Mouse (Mus musculus): ENCODE results near the gene Stk11. TPM values are rescaled to one million over a fixed set of nuclear protein-coding genes. Genes with fewer than 3 reads are reported as not detected.

Stk11 gene
- polyA plus RNA-seq, 1 experiment from 2014 or later, result 15.4 TPM

DNA sequence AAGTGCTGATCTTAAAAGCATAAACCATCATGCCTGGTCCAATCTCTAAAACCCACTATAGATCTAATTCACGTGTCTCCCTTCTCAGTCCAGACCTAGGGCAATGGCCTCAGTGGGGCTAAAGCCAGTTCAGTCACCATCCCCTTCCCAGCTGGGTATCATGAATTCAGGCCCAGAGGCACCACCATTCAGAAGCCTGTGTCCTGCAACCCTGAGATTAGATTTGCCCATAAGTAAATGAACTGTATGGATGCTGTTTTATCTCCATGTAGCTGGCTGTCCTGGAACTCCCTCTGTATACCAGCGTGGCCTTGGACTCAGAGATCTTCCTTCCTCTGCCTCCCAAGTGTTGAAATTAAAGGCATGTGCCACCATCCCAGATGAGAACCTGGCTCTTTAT lies 12.6 kb upstream of the Stk11 start:
- H3K4me2 ChIP-seq (ENCODE audit: low read length), result peak overlapping the region; percentile 86
- WGBS, result 81% methylated on average over 2 of the region's 2 CpGs
- H3K9ac ChIP-seq (ENCODE audit: low read depth, low read length), result no peak overlapping the region
- no peaks in the 10 kb centered on the region for H3K9me3 ChIP-seq (replicated peaks; ENCODE audit: control insufficient read depth, low read length, poor library complexity, severe bottlenecking)
- peaks cover 11% of the 10 kb centered on the region for H3K4me1 ChIP-seq (ENCODE audit: control insufficient read depth, insufficient read depth, low read length)
- H3K36me3 ChIP-seq (ENCODE audit: control insufficient read depth, insufficient read depth, low read length), result no peaks in the 10 kb centered on the region
- no peak overlapping the region for H3K4me3 ChIP-seq (ENCODE audit: low read depth, low read length)
- H3K27me3 ChIP-seq (ENCODE audit: control insufficient read depth, insufficient read depth, low read depth, low read length), result no peaks in the 10 kb centered on the region
- peak overlapping the region; percentile 47 for H3K27ac ChIP-seq (ENCODE audit: low read length)
- ATAC-seq, result 0 out of 2 replicates have a peak, but pooled peaks have one; percentile 12

DNA sequence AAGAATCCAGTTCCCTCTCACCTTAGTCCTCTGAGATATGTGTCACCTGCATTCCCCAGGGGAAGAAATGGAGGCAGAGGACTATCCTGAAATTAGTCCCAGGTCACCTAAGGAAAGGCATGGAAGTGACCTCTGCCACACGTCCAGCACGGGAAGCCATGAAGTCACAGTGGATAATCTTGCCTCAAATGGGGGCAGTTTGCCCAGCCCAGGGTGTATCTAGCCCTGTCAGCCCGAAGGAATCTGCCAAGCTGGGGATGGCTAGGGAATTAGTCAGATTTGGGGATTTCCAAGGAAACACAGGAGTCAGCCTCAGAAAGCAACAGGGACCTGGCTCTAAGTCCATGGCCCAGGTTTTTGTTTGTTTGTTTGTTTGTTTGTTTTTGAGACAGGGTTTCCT lies 11.4 kb upstream of the Stk11 start:
- no peak for ATAC-seq
- Histone ChIP-seq H3K9ac (ENCODE audit: low read depth, low read length) (no peak overlapping the region), H3K27ac (ENCODE audit: low read length) (no peak overlapping the region), H3K4me1 (ENCODE audit: control insufficient read depth, insufficient read depth, low read length) (peaks cover 11% of the 10 kb centered on the region), H3K4me2 (ENCODE audit: low read length) (no peak overlapping the region), H3K4me3 (ENCODE audit: low read depth, low read length) (no peak overlapping the region), H3K27me3 (ENCODE audit: control insufficient read depth, insufficient read depth, low read depth, low read length) (no peaks in the 10 kb centered on the region), H3K36me3 (ENCODE audit: control insufficient read depth, insufficient read depth, low read length) (no peaks in the 10 kb centered on the region), H3K9me3 (replicated peaks; ENCODE audit: control insufficient read depth, low read length, poor library complexity, severe bottlenecking) (no peaks in the 10 kb centered on the region)
- 86% methylated on average over 3 of the region's 3 CpGs for WGBS

DNA sequence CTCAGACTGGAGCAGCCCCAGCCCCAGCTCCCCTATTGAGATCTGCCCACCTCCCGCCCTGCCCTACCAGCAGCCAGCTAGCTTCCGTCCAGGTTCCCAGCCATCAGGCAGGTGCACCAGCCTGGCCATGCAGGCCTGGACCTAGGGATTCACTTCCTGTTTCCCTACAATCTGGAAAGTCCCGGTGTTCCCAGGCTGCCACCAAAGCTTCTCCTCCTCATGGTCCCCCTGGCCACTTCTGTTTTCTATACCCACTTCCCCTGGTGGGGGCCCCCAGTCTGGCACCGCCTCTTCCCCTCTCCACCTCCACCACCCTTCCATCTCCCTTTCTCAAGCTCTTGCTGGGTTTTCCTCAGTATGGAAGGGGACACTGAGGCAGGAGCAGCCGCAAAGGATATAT lies 10.1 kb upstream of the Stk11 start, which contains the start of gene Sbno2:
TSS of gene Sbno2 (minus strand) at position 112 of the 400 bp plus-strand sequence.
- Histone ChIP-seq H3K4me1 (ENCODE audit: control insufficient read depth, insufficient read depth, low read length) (peaks cover 11% of the 10 kb centered on the region), H3K9me3 (replicated peaks; ENCODE audit: control insufficient read depth, low read length, poor library complexity, severe bottlenecking) (no peaks in the 10 kb centered on the region), H3K27ac (ENCODE audit: low read length) (no peak within 1 kb of the TSS), H3K9ac (ENCODE audit: low read depth, low read length) (no peak within 1 kb of the TSS), H3K4me3 (ENCODE audit: low read depth, low read length) (no peak within 1 kb of the TSS), H3K27me3 (ENCODE audit: control insufficient read depth, insufficient read depth, low read depth, low read length) (no peaks in the 10 kb centered on the region), H3K36me3 (ENCODE audit: control insufficient read depth, insufficient read depth, low read length) (no peaks in the 10 kb centered on the region), H3K4me2 (ENCODE audit: low read length) (no peak within 1 kb of the TSS)
- WGBS, result 76% methylated on average over 5 of the region's 5 CpGs
- no peak for ATAC-seq

DNA sequence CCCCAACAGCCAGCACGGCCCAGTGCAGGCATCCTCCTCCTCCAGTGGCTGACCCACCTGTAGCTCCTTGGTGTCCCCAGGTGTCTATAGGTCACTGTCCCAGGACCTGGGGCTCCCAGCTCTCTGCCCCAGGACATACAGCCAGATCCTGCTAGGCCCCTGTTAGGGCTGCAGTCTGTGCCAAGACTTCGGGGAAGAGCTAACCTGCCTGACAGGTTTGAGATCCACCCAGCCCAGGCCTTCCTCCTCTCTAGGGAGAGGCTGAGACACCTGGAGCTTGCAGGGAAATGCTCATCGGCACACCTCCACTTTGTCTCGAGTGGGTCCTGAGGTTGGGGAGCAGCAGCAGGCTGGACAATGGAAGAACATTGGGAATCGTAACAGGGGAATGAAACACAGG lies 9.7 kb upstream of the Stk11 start:
- Histone ChIP-seq H3K36me3 (ENCODE audit: control insufficient read depth, insufficient read depth, low read length) (no peaks in the 10 kb centered on the region), H3K4me1 (ENCODE audit: control insufficient read depth, insufficient read depth, low read length) (peaks cover 10% of the 10 kb centered on the region), H3K4me3 (ENCODE audit: low read depth, low read length) (no peak overlapping the region), H3K27me3 (ENCODE audit: control insufficient read depth, insufficient read depth, low read depth, low read length) (no peaks in the 10 kb centered on the region), H3K9me3 (replicated peaks; ENCODE audit: control insufficient read depth, low read length, poor library complexity, severe bottlenecking) (no peaks in the 10 kb centered on the region), H3K4me2 (ENCODE audit: low read length) (no peak overlapping the region), H3K27ac (ENCODE audit: low read length) (no peak overlapping the region), H3K9ac (ENCODE audit: low read depth, low read length) (no peak overlapping the region)
- no peak for ATAC-seq
- 75% methylated on average over 5 of the region's 5 CpGs for WGBS

DNA sequence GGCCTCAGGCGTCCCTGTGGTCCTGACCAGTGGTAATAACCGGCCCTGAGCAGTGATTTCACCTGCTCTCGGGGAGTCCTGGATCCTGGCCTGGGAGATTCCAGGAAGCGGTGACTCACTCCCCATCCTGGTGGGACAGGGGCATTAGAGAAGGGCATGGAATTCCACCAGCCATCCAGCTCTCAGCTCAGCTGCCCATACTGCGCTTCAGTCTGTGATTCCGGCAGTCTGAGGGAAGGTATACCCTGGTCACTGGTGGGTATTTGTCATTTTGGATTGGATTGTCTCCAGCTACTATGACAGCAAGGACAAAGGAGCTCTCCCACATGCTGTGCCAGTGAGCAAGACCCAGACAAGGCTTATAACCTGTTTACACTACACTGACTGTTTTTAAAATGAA lies 7.9 kb upstream of the Stk11 start:
- H3K4me1 ChIP-seq (ENCODE audit: control insufficient read depth, insufficient read depth, low read length), result no peaks in the 10 kb centered on the region
- H3K4me3 ChIP-seq (ENCODE audit: low read depth, low read length), result no peak overlapping the region
- H3K36me3 ChIP-seq (ENCODE audit: control insufficient read depth, insufficient read depth, low read length), result no peaks in the 10 kb centered on the region
- no peak overlapping the region for H3K27ac ChIP-seq (ENCODE audit: low read length)
- no peak for ATAC-seq
- no peak overlapping the region for H3K4me2 ChIP-seq (ENCODE audit: low read length)
- WGBS, result 60% methylated on average over 6 of the region's 6 CpGs
- H3K9ac ChIP-seq (ENCODE audit: low read depth, low read length), result no peak overlapping the region
- H3K9me3 ChIP-seq (replicated peaks; ENCODE audit: control insufficient read depth, low read length, poor library complexity, severe bottlenecking), result no peaks in the 10 kb centered on the region
- H3K27me3 ChIP-seq (ENCODE audit: control insufficient read depth, insufficient read depth, low read depth, low read length), result no peaks in the 10 kb centered on the region

DNA sequence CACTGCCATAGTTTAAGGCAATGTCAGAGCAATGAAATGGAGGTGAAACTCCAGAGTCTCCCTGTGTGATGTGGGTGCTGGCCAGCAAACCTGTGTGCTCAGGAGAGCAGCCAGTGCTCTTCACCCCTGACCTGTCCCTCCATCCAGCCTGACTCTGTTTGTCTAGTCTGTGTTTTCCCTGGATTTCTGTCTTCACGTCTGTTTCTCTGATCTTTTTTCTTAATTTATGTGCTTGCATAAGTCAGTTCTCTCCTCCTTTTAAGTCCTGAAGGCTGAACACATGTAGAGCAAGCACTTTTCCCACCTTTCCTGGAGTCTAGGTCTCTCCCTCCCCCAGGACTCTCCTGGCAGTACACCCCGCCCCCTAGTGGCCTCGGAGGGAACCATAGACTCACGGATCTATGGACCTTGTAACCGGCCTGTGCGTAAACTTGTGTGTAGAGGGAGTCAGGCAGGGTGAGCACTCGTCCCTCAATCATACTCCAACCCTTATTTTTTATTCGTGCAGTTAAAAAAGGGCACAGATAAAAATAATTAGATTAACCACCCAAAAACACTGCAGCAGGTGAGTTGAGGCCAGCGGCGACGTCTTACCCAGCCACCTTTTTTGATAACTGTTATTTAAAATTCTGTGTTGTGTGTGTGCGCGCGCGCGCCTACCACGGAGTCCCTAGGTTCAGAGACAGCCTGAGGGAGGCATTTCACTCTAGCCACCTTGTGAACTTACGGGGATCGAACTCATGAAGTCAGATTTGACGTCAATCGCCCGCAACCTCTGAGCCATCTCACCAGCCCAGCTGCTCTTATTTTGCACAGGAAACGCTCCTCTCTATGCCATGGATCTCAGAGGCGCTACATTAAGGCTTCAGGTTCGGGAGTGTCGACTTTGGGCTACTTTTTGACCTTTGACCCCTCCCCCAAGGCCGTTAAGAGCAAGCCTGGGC lies 990 bp upstream of the Stk11 start:
- no peaks in the 10 kb centered on the region for H3K9me3 ChIP-seq (replicated peaks; ENCODE audit: control insufficient read depth, low read length, poor library complexity, severe bottlenecking)
- peak; percentile 39 for ATAC-seq
- peak overlapping the region; percentile 70 for H3K4me2 ChIP-seq (ENCODE audit: low read length)
- H3K9ac ChIP-seq (ENCODE audit: low read depth, low read length), result peak overlapping the region; percentile 49
- H3K4me3 ChIP-seq (ENCODE audit: low read depth, low read length), result peak overlapping the region; percentile 93
- peak overlapping the region; percentile 74 for H3K27ac ChIP-seq (ENCODE audit: low read length)
- WGBS, result 3% methylated on average over 27 of the region's 27 CpGs
- H3K4me1 ChIP-seq (ENCODE audit: control insufficient read depth, insufficient read depth, low read length), result peaks cover 34% of the 10 kb centered on the region
- H3K27me3 ChIP-seq (ENCODE audit: control insufficient read depth, insufficient read depth, low read depth, low read length), result no peaks in the 10 kb centered on the region
- H3K36me3 ChIP-seq (ENCODE audit: control insufficient read depth, insufficient read depth, low read length), result no peaks in the 10 kb centered on the region

DNA sequence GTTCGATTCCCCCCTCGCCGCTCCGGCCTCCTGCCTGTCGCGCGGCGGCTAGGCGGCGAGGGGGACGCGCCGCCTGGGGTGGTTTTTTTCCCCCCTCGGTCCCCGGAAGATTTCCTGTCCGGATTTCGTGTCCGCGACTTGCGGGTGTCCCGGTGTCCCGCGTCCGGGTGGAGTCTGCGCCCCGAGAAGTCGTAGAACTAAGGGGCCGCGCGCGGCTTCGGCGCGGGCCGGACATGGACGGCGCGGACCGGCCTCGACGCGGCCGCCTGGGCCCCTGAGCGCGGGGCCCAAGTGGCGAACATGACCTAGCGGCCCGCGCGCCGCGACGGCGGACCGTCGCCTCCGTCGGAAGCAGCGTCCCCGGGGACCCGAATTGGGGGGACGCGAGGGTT lies 337 bp downstream of the Stk11 start:
- Histone ChIP-seq H3K36me3 (ENCODE audit: control insufficient read depth, insufficient read depth, low read length) (0 out of 2 replicates have a peak, but pooled peaks cover 2% of the 10 kb centered on the region), H3K4me1 (ENCODE audit: control insufficient read depth, insufficient read depth, low read length) (peaks cover 34% of the 10 kb centered on the region), H3K4me2 (ENCODE audit: low read length) (peak overlapping the region; percentile 98), H3K9ac (ENCODE audit: low read depth, low read length) (peak overlapping the region; percentile 89), H3K9me3 (replicated peaks; ENCODE audit: control insufficient read depth, low read length, poor library complexity, severe bottlenecking) (no peaks in the 10 kb centered on the region), H3K4me3 (ENCODE audit: low read depth, low read length) (peak overlapping the region; percentile 93), H3K27ac (ENCODE audit: low read length) (peak overlapping the region; percentile 83), H3K27me3 (ENCODE audit: control insufficient read depth, insufficient read depth, low read depth, low read length) (no peaks in the 10 kb centered on the region)
- ATAC-seq, result 0 out of 2 replicates have a peak, but pooled peaks have one; percentile 9
- WGBS, result under 1% methylated on average over 63 of the region's 63 CpGs

DNA sequence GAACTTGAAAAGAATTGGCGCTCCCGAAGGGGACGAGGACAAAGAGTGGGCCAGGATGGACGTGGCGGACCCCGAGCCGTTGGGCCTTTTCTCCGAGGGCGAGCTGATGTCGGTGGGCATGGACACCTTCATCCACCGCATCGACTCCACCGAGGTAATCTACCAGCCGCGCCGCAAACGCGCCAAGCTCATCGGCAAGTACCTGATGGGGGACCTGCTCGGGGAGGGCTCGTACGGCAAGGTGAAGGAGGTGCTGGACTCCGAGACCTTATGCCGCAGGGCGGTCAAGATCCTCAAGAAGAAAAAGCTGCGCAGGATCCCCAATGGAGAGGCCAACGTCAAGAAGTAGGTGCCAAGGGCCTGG lies 942 bp downstream of the Stk11 start:
- H3K4me2 ChIP-seq (ENCODE audit: low read length), result peak overlapping the region; percentile 98
- 1% methylated on average over 27 of the region's 27 CpGs for WGBS
- H3K9ac ChIP-seq (ENCODE audit: low read depth, low read length), result peak overlapping the region; percentile 89
- H3K4me3 ChIP-seq (ENCODE audit: low read depth, low read length), result peak overlapping the region; percentile 93
- no peak for ATAC-seq
- no peaks in the 10 kb centered on the region for H3K27me3 ChIP-seq (ENCODE audit: control insufficient read depth, insufficient read depth, low read depth, low read length)
- peaks cover 34% of the 10 kb centered on the region for H3K4me1 ChIP-seq (ENCODE audit: control insufficient read depth, insufficient read depth, low read length)
- peaks cover 4% of the 10 kb centered on the region; the same call in 1 of the 2 replicates for H3K36me3 ChIP-seq (ENCODE audit: control insufficient read depth, insufficient read depth, low read length)
- H3K27ac ChIP-seq (ENCODE audit: low read length), result no peak overlapping the region
- H3K9me3 ChIP-seq (replicated peaks; ENCODE audit: control insufficient read depth, low read length, poor library complexity, severe bottlenecking), result no peaks in the 10 kb centered on the region
